Mouse (Mus musculus) skeletal muscle tissue, adult 2 months (tissue): ENCODE measurements around the gene Stx4a.
A peak's percentile ranks its signal among the peaks of the same experiment; 100 is the strongest.
"Not testable (repeated sequence)": the region's sequence is repeated elsewhere in the genome, so short reads cannot be mapped to it uniquely, and the experiment has no call there.

ENCODE experiments used
- DNase-seq: peaks from one replicate; pipeline ENCODE4 v3.0.0-alpha.2; 2012; ENCODE audit warnings: low read depth, low spot score

Stx4a gene

GRCm38 (mm10) chr7:127867641-127868040, 43.5 kb downstream of the Stx4a start:
- DNase-seq = no peak

GRCm38 (mm10) chr7:127869149-127869810, 45.2 kb downstream of the Stx4a start:
- DNase-seq = peak; percentile 68

- DNase-seq = no peak
Measured at GRCm38 (mm10) chr7:127870136-127870821, 46.2 kb downstream of the Stx4a start.

GRCm38 (mm10) chr7:127874812-127875626, 50.9 kb downstream of the Stx4a start:
- DNase-seq = no peak

GRCm38 (mm10) chr7:127875627-127876001, 51.5 kb downstream of the Stx4a start:
- peak; percentile 84 for DNase-seq

GRCm38 (mm10) chr7:127876041-127876466, 52.0 kb downstream of the Stx4a start, which contains the start of gene Zfp646:
Gene Zfp646 (plus strand): TSS chr7:127876221.
- DNase-seq = peak; percentile 80

GRCm38 (mm10) chr7:127876467-127877348, 52.6 kb downstream of the Stx4a start, which contains the start of gene Zfp668:
Gene Zfp668 (minus strand): TSS chr7:127876828.
- DNase-seq = peak; percentile 84

- DNase-seq = no peak
Measured at GRCm38 (mm10) chr7:127879301-127879700, 55.2 kb downstream of the Stx4a start.

GRCm38 (mm10) chr7:127880431-127880830, 56.3 kb downstream of the Stx4a start:
- no peak for DNase-seq

- DNase-seq = peak; percentile 63
Measured at GRCm38 (mm10) chr7:127885951-127886350, 61.9 kb downstream of the Stx4a start.

- DNase-seq = no peak
Measured at GRCm38 (mm10) chr7:127886551-127886950, 62.5 kb downstream of the Stx4a start.

- DNase-seq = no peak
Measured at GRCm38 (mm10) chr7:127887191-127887590, 63.1 kb downstream of the Stx4a start.

GRCm38 (mm10) chr7:127887781-127888180, 63.7 kb downstream of the Stx4a start:
- no peak for DNase-seq

- no peak for DNase-seq
Measured at GRCm38 (mm10) chr7:127888821-127889220, 64.7 kb downstream of the Stx4a start.

GRCm38 (mm10) chr7:127890798-127891197, 66.7 kb downstream of the Stx4a start, which contains the start of gene Prss53:
Gene Prss53 (minus strand): TSS chr7:127890970.
- DNase-seq = no peak

GRCm38 (mm10) chr7:127894480-127894879, 70.4 kb downstream of the Stx4a start:
- no peak for DNase-seq

GRCm38 (mm10) chr7:127895442-127895841, 71.3 kb downstream of the Stx4a start, which contains the start of the genes Gm21974 and Vkorc1:
Gene Gm21974 (minus strand): TSS chr7:127895454.
Gene Vkorc1 (minus strand): TSS chr7:127895617.
- DNase-seq = peak; percentile 93

GRCm38 (mm10) chr7:127895891-127896290, 71.8 kb downstream of the Stx4a start:
- not testable (repeated sequence) for DNase-seq

GRCm38 (mm10) chr7:127896384-127896783, 72.3 kb downstream of the Stx4a start:
- no peak for DNase-seq

GRCm38 (mm10) chr7:127897542-127897941, 73.4 kb downstream of the Stx4a start:
- no peak for DNase-seq
